Mouse (Mus musculus) spleen, adult 2 months (tissue): ENCODE data around the gene Clec16a. TPM values are rescaled to one million over a fixed set of nuclear protein-coding genes. Genes with fewer than 3 reads are reported as not detected.

ENCODE experiments used
- DNase-seq, 2 experiments: peaks; one replicate each; pipeline versions ENCODE4 v3.0.0 to v3.0.0-alpha.2; 2012 to 2021; ENCODE audit warnings: low spot score in 2 of 2, low read depth in 1 of 2
- H3K27ac ChIP-seq: fragments of 200-500 bp; 2 replicates; pipeline ENCODE4 v1.5.1; 2012; ENCODE audit warnings: low read length, inconsistent platforms; ENCODE audit not compliant: insufficient read depth
- H3K27me3 ChIP-seq: fragments of 200-500 bp; 2 replicates; pipeline ENCODE4 v1.6.1; 2012; ENCODE audit warnings: mild to moderate bottlenecking, moderate library complexity, low read length, inconsistent platforms; ENCODE audit not compliant: control insufficient read depth, insufficient read depth
- H3K36me3 ChIP-seq: fragments of 200-500 bp; 2 replicates; pipeline ENCODE4 v1.6.1; 2012; ENCODE audit warnings: mild to moderate bottlenecking, low read length, inconsistent platforms; ENCODE audit not compliant: control insufficient read depth, insufficient read depth
- H3K4me1 ChIP-seq: fragments of 200-500 bp; 2 replicates; pipeline ENCODE4 v1.6.1; 2011; ENCODE audit warnings: inconsistent platforms; ENCODE audit not compliant: control insufficient read depth, insufficient read depth, insufficient read length
- H3K4me3 ChIP-seq: fragments of 200-500 bp; 2 replicates; pipeline ENCODE4 v1.5.1; 2011; ENCODE audit warnings: mild to moderate bottlenecking, inconsistent platforms; ENCODE audit not compliant: insufficient read depth, insufficient read length; ENCODE audit errors: extremely low read depth
- CTCF ChIP-seq: fragments of 200-500 bp; IDR thresholded peaks from 2 replicates; pipeline ENCODE4 v1.5.1; 2011; ENCODE audit warnings: mild to moderate bottlenecking, inconsistent platforms; ENCODE audit not compliant: insufficient read depth, insufficient read length, insufficient replicate concordance; ENCODE audit errors: extremely low read depth
- POLR2A ChIP-seq: fragments of 200-500 bp; IDR thresholded peaks from 2 replicates; pipeline ENCODE4 v1.6.1; 2011; ENCODE audit warnings: low read depth, low read length, inconsistent platforms
- WGBS: fragments of 180-500 bp; shearing (Covaris S2); methylation state at CpG from one replicate; pipeline ENCODE4 v1.1.7; 2018; 5-methylcytosine and 5-hydroxymethylcytosine counted together
- polyA plus RNA-seq: library from polyadenylated mRNA; depleted of rRNA; stranded (reverse); fragments of >200 nt; gene quantifications from 2 replicates; pipeline ENCODE4 v1.2.3, GENCODE M21; 2012

Clec16a gene
- polyA plus RNA-seq, 1 experiment: 8.2 TPM

DNA sequence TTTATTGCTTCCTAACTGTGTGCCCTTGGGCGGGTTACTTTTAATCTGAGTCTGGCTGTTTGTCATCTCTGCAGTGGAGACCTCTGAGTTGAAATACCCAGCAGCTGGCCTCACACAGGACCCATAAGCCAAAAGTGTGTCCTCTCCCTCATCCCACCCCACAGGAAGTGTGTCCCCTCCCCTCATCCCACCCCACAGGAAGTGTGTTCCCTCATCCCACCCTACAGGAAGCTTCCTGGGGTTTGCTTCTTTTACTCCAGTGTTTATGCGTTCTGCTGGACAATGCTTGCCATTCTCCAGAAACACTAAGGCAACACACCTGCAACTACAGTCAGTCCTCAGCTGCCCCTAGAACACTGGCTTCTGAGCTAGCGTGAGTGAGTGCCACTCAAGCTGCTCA lies 92.8 kb downstream of the Clec16a start:
- Histone ChIP-seq H3K27me3 (no peaks in the 10 kb centered on the region), H3K4me1 (no peaks in the 10 kb centered on the region; the same call in 1 of the 2 replicates), H3K27ac (no peak overlapping the region), H3K36me3 (0 out of 2 replicates have a peak, but pooled peaks cover 2% of the 10 kb centered on the region), H3K4me3 (no peak overlapping the region)
- DNase-seq: no peak
- TF ChIP-seq POLR2A: no peak
- TF ChIP-seq CTCF: no peak
- 87% methylated on average over 3 of the region's 3 CpGs for WGBS

DNA sequence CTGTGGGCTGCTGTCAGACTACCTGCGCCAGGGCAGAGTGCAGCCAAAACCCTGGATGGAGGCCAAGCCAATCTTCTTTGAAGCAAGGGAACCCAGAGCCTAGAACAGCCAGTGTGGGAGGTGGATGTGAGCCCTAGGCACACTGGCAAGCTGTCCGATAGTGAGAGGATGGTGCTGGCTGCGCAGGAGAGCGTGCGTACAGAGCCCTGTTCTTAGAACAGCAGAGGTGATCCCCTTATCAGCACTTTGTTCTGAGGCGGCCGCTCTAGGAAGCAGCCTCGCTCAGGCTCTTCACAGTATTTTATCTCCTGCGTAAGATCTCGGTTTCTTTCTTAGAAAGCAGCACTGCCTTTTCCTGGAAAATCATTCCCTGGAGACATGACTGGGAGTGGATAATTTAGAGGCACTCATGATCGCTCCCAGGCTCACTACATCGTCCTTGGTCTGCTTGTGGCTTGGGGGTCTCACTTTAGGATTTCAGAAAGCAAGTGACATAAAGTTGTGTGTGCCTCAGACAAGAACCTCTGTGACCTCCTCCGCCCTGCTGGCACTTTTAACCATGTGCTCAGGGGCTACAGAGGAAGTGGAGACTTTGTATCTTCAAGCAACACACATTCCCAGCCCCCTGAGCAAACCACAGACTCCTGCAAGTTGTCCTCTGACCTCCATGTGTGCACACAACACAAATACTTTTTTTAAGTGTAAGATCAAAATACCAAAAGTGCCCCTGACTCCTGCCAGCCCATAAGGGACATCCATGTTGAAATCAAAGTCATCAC lies 94.2 kb downstream of the Clec16a start:
- H3K4me3 ChIP-seq: no peak overlapping the region
- 0 out of 2 replicates have a peak, but pooled peaks cover under 1% of the 10 kb centered on the region for H3K36me3 ChIP-seq
- no peak overlapping the region for H3K27ac ChIP-seq
- no peaks in the 10 kb centered on the region; the same call in 1 of the 2 replicates for H3K4me1 ChIP-seq
- WGBS: 53% methylated on average over 13 of the region's 13 CpGs
- no peak for DNase-seq
- no peak for TF ChIP-seq CTCF
- no peak for TF ChIP-seq POLR2A
- no peaks in the 10 kb centered on the region for H3K27me3 ChIP-seq

DNA sequence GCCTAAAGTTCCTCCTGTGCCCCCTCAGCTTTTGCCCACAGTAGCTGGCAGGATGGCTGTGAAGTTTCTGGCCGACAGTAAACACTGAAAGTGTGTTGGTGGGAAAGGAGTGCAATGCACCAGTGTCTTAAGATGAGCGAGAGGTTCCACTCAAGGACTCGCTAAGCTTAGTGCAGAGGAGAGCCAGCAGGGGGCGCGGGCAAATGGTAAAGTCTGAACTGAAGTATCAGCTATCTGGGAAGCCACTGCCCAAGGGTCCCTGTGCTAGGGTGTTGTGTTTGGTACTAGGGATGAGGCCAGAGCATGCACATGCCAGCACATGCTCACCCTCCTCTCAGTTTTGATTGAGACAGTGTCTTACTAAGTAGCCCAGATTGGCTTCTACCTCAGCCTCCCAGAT lies 94.9 kb downstream of the Clec16a start:
- TF ChIP-seq POLR2A: no peak
- TF ChIP-seq CTCF: peak; percentile 82; the same call in 1 of the 2 replicates
- H3K27me3 ChIP-seq: no peaks in the 10 kb centered on the region
- H3K4me1 ChIP-seq: no peaks in the 10 kb centered on the region; the same call in 1 of the 2 replicates
- no peak overlapping the region; the same call in 1 of the 2 replicates for H3K27ac ChIP-seq
- WGBS: 6% methylated on average over 5 of the region's 5 CpGs
- no peaks in the 10 kb centered on the region for H3K36me3 ChIP-seq
- H3K4me3 ChIP-seq: no peak overlapping the region
- peak; percentile 40 to 77 for DNase-seq

DNA sequence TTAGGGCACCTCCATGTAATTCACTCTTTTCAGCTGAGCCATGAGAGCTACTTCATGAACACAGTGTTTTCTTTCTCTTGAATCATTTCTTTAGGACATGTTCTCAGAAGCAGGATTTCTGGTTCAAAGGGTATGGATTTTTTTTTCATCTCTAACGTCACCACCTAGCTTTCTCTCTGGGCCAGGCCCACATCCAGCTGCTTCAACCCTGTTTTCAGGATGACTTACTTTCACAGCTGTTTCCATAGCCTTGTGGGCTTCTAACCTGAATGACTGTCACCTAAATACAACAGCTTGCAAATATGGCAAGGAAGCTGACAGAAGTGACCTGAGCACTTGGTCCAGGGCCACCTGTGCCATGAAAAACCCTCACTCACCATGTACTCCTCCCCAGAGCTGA lies 96.0 kb downstream of the Clec16a start:
- H3K4me1 ChIP-seq: no peaks in the 10 kb centered on the region; the same call in 1 of the 2 replicates
- no peak overlapping the region for H3K4me3 ChIP-seq
- no peak overlapping the region for H3K27ac ChIP-seq
- no peak for TF ChIP-seq POLR2A
- TF ChIP-seq CTCF: no peak
- H3K36me3 ChIP-seq: no peaks in the 10 kb centered on the region
- no peaks in the 10 kb centered on the region for H3K27me3 ChIP-seq
- DNase-seq: no peak
- 31% methylated on average over 1 of the region's 1 CpGs for WGBS

DNA sequence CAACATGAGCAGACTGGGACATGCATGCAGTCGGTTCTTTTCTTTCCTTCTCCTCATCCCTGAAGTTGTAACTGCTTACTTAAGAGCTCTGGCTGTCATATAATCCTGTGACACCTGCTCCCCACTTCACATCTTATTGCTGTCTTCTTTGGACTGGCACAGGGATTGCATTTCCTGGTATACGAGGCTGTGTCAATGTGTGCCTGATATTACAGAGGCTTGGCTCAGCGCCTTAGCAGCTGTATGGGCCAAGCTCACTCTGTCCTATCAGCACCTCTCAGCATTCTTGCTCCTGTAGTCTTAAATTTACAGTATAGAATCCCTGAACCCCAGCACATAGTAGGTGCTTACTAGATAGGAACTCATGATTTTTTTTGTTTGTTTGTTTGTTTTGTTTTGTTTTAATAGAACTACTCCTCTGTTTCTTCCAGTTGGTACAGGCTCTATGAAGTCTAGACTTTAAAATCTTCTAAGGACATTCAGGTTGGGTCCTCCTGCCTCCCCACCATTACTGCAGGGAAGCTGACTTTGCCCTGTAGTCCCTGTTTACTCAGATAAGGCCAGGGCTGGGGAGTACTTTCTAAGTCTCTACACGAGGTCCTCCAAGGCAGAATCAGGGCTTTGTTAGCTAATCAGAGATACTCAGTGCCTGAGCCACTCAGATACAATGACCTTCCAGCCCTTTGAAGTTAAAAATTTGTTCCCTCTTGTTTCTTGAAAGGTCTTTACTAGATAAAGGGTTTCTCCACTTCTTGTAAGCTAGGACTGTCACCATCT lies 97.9 kb downstream of the Clec16a start:
- Histone ChIP-seq H3K27ac (no peak overlapping the region), H3K4me3 (no peak overlapping the region), H3K36me3 (no peaks in the 10 kb centered on the region; the same call in 1 of the 2 replicates), H3K4me1 (no peaks in the 10 kb centered on the region; the same call in 1 of the 2 replicates), H3K27me3 (no peaks in the 10 kb centered on the region)
- DNase-seq: no peak
- no peak for TF ChIP-seq CTCF
- TF ChIP-seq POLR2A: no peak
- 81% methylated on average over 4 of the region's 4 CpGs for WGBS

DNA sequence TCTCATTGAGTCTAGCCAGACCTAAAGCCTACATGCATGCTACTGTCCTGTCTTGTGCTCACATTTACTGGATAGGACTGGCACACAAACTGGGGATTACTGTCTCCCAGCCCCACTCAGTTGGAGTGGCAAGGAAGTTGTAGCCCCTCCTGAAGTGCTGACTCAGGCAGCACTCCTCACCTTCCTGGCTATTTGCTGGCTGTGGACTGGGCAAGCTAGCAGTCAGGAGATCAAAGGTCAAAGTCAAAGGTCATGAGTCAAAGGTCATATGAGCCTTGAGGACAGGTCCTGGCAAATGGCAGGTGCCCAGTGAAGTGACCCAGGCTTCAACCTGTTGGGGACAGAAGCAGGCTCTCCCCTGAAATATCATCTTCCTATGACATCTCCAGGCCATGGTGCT lies 99.1 kb downstream of the Clec16a start:
- Histone ChIP-seq H3K27ac (no peak overlapping the region), H3K36me3 (peaks cover 1% of the 10 kb centered on the region; the same call in 1 of the 2 replicates), H3K27me3 (no peaks in the 10 kb centered on the region), H3K4me3 (no peak overlapping the region), H3K4me1 (no peaks in the 10 kb centered on the region; the same call in 1 of the 2 replicates)
- DNase-seq: no peak
- no peak for TF ChIP-seq POLR2A
- TF ChIP-seq CTCF: no peak

DNA sequence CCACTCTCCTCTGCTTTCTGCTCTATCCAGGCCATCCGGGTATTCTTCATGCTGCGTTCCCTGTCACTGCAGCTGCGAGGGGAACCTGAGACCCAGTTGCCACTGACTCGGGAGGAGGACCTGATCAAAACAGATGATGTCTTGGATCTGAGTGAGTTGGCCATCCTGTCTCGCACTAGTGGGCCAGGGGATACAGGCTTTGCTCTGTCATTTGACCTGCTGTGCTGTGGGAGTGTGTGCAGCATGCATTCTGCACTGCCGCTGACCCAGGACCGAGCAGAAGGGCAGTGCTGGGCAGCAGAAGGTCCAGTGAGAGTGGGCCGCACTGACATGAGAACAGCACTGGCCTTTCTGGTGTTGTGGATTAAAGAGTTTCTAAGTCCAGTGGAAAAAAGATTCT lies 99.6 kb downstream of the Clec16a start:
- Histone ChIP-seq H3K36me3 (peaks cover 1% of the 10 kb centered on the region; the same call in 1 of the 2 replicates), H3K4me3 (no peak overlapping the region), H3K27ac (no peak overlapping the region), H3K27me3 (no peaks in the 10 kb centered on the region), H3K4me1 (no peaks in the 10 kb centered on the region; the same call in 1 of the 2 replicates)
- DNase-seq: no peak
- TF ChIP-seq POLR2A (no peak), CTCF (no peak)
- 94% methylated on average over 8 of the region's 8 CpGs for WGBS
